Mouse (Mus musculus): ENCODE measurements around the gene Pex3.
"Not testable (repeated sequence)": the region's sequence is repeated elsewhere in the genome, so short reads cannot be mapped to it uniquely, and the experiment has no call there.

The Pex3 gene

DNA sequence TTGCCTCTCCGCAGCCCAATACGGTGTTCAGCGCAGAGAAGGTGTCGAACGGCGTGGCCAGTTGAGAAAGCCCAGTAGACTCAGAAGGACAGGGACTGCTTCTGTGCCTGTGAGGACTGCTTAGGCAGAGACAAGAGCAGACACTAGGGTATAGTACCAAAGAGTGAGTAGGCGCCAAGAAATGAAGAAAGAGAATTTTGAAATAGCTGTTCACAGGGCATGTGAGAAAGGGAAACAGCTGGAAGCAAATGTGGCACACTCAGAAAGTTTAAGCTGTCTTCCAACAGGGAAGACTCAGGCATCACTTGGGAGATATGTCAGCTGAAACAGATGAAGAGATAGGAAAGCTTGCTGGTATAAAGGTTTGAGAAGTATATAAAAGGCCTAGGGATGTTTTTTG lies 16.2 kb downstream of the Pex3 start:
- DNase-seq (ENCODE audit: low read depth, low spot score): no peak

DNA sequence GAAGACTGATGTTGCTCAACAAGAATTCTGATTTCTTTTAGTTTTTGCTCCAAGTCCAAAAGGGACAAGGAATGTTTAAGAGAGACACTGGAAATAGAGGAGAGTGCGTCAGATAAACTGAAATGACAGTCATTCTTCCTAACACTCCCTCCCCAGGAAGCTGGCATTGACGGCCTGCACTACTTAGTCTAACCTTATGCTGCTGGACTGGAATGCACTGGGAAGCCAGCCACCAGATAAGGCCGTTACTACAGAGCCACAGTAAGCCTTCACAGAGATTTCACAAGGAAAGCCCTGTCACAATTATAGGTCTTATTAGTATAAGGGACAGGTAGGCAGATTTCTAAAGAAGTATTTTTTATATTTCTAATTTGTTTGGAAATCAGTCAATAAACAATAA lies 18.2 kb downstream of the Pex3 start:
- no peak for DNase-seq (ENCODE audit: low read depth, low spot score)

DNA sequence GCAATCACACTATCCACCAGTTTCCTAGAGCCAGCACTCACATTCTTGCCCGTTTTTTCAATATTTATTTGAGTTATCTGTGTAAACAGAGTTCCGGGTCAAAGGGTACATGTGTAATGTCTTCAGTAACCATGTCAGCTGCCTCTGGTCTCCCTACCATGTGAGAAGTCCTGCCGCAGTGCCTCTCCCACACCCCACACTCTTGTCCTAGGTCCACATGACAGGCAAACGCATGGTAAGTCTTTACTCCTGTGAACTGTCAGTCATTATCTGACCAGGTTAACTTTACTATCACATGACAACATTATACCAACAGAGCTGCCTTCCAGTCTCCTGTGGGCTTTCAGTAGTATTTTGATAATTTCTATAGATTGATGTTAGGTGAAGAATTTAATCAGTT lies 24.8 kb downstream of the Pex3 start:
- no peak for DNase-seq (ENCODE audit: low read depth, low spot score)

DNA sequence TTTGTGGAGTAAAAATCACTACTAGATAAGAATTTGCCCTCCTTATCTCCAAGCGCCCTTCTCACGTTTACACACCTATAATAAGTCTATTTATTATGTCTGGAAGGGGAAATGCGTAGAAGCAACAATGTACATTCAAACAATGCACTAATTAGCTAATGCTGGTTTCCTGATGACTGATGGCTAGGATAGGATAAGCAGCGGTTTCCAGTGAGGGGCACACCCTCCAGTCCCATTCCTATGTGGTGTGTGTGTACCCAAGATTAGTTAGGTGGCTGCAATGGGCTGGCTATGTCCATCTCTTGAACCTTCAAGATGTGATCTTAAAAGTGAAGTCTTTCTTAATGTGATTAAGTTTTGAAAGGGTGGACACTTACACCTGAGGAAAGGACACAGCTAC lies 31.1 kb downstream of the Pex3 start:
- DNase-seq (ENCODE audit: low read depth, low spot score): no peak

DNA sequence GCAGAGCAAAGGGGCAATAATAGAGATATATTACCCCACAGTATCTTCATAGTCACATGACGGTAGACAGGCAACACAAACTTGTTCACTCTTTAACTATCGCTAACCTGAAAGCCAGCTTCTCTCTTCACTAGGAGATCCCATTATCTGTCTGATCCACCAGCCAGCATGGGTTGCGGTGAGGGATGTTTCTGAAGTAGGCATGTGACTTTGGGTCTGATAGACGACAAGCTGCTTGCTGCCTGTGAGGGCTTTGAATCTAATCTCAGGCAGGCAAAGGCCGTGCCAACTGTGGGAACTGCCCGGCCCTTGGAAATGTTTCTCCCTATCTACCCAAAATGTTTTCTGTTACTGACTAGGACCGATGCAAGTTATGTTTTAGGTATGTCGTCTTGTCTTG lies 50.6 kb downstream of the Pex3 start:
- DNase-seq (ENCODE audit: low read depth, low spot score): no peak

DNA sequence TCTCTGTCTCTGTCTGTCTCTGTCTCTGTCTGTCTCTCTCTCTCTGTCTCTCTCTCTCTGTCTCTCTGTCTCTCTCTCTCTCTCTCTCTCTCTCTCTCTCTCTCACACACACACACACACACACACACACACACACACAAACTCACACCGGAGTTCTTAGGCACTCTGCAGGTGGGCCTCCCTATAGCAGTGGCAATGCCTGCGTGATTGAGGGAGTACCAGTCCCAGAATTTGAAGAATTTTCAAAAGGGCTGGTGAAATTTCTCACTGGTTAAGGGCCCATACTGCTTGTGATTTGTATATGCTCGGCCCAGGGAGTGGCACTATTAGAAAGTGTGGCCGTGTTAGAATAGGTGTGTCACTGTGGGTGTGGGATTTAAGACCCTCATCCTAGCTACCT lies 51.4 kb downstream of the Pex3 start:
- not testable (repeated sequence) for DNase-seq (ENCODE audit: low read depth, low spot score)

DNA sequence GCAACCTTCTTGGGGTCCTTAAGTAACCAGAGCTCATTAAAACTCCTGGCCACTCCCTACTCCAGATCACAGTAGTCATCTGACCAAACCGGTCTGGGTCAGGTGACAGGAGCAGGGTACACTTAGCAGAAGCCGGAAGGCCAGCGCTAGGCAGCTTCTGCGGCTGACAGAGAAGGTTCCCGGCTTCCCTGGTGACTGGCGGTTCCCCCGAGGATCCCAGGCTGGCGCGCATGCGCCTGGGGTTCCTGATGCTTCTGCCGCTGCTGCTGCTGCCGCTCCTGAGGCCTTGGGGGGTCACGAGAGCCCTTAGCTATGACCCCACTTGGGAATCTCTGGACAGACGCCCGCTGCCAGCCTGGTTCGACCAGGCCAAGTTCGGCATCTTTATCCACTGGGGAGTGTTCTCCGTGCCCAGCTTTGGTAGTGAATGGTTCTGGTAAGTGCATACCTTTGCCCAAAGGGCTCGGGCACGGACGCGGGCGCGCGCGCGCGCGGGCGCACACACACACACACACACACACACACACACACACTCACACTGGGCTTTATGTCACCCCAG lies 51.9 kb downstream of the Pex3 start:
- DNase-seq (ENCODE audit: low read depth, low spot score): peak; percentile 80

DNA sequence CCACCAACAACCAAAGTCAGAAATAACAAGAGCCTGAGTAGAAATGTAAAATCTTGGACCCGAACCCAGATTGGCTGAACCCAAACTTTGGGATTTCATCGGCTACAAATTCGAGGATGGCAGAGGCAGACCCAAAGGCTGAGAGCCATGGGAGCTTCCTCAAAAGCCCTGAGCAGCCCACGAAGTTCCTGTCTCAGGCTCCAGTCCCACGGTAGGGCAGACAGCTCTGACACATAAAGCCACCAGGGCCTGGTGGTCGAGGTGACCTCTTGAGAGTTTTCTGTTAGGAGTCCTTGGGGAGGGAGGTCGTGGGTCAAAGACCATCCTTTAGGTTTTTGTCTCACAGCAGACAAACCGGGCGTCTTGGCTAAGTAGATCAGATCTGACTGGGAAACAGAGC lies 52.5 kb downstream of the Pex3 start:
- peak; percentile 7 for DNase-seq (ENCODE audit: low read depth, low spot score)

DNA sequence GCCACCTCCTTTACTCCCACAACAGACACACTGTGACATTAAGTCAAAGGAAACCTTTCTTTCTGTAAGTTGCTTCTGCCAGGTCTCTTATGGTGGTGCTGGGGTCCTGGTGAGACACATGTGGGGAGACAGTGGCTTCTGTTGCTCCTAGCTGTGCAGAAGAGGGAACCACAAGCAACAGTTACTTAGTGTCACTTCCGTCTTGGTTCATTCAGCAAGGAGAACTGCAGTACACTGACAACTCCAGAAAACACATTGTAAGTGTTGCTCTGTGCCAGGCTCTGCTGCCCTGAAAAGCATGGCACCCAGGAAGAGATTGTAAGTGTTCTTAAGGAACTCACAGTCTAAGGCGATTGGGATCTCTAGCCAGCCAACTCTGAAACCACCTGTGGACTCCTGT lies 53.6 kb downstream of the Pex3 start, which contains the start of gene Fuca2:
TSS of gene Fuca2 (plus strand) at position 210 of the 400 bp plus-strand sequence.
- DNase-seq (ENCODE audit: low read depth, low spot score): no peak

DNA sequence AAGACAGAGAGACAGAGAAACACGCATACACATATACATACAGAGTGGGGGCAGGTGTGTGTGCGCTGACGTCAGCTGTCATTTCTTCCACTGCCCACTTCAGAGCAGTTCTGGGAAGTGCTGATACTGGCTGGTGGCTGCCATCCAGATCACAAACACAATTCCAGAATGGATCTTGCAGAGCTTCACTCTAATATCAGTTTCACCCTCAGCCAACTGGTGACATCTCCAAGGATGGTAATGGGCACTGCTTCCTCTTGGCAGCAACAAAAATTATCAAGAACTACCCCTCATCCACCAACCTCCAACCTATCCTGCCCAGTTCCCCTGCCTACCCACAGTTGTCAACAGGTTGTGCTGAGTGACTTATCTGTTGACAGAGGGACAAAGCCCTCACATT lies 56.6 kb downstream of the Pex3 start:
- DNase-seq (ENCODE audit: low read depth, low spot score): no peak

DNA sequence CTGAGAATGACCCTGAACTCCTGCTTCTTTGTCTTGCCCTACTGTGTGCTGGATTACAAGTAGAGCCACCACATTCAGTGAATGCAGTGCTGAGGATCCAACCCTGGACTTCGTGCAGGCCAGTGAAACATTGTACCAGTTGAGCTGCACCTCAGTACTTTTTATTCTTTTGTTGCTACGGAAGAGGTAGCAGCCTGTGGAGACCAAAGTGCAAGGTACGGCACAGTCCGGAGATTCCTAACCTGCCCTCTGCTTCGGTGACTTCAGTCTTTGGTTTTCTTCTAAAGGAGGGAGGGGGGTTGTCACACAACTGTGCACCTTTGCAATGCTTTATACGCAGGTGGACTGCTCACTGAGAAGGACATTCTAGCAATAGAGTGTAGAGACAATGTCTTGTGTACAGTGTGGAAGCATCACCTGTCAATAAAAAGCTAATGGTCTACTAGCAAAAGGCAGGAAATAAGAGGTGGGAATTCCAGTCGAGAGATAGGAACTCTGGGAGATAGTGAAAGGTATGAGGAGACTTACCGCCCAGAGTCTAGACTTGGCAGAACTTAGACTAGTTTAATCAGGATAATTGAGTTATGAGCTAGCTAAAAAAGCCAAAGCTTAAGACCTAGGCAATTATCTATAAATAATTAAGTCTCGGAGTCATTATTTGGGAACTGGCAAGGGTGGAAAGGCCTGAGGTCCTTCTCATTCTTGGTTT lies 58.8 kb downstream of the Pex3 start:
- DNase-seq (ENCODE audit: low read depth, low spot score): no peak

DNA sequence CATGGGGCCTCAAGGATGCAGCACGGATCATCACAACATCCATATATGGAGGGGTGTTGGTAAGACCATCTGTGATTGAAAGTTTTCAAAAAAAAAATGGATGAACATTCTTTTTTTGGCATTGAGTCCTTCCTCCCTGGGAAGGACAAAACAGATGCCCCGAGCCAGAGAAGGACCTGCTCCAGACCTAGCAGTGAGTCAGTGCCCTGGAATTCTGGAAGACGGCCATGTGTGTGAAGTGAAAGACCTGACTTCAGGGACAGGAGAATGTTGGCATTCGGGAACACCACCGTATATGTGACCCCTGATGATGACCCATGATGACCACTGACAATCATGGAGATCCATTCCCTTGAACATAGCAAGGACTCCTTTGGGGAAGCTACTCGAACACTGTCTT lies 63.3 kb downstream of the Pex3 start:
- DNase-seq (ENCODE audit: low read depth, low spot score): no peak

DNA sequence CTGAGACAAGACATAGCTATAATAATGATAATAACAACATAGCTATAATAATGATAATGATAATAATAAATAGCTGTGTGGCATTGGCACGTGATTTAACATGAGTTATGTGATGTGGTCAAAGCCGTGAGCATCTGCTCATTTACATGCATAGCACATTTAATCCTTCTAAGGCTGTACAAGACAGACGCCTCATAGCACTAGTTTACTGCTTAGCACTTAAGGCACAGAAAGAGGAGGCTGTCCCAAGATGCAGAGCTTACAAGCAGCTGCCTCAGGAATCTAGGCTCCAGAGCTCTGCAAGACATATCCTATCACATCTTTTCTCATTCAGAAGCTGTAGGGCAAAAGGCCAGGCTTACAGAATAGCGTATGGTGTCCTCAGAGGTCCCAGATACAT lies 67.0 kb downstream of the Pex3 start:
- DNase-seq (ENCODE audit: low read depth, low spot score): no peak

DNA sequence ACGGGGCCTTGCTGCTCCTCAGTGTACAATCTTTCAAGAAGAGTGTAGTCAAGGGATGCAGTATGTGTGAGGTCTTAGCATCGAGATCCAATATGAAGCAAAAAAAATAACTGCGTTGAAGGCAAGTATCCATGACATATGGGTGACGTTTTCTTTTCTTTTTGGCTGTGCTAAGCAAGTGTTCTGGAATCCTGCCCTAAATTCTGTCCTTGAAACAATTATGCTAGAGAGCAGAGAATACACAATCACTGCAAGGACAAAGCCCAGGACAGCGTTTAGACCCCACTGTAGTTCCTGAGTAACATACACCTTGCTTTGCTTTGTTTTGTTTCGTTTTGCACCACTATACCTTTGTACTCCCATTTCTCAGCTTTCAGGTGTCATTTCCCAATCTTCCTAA lies 73.6 kb downstream of the Pex3 start:
- no peak for DNase-seq (ENCODE audit: low read depth, low spot score)

DNA sequence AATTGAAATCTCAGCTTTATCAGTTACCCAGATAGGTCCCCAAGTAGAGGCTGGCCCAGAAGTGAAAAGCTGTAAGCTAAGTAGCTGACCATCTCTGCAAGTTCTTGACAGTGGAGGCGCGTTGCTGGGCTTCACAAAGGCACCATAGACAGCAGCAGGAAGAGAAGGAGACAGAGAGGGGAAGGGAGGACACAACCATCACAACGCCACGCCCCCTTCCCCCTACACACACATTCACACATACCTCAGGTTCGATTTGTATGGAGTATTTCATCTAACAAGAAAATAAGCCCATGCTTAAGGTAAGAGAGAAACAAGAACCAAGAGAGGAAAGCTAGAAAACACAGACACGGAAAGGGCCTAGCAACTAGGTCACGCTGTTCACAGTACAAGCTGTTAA lies 77.8 kb downstream of the Pex3 start:
- DNase-seq (ENCODE audit: low read depth, low spot score): peak; percentile 18

DNA sequence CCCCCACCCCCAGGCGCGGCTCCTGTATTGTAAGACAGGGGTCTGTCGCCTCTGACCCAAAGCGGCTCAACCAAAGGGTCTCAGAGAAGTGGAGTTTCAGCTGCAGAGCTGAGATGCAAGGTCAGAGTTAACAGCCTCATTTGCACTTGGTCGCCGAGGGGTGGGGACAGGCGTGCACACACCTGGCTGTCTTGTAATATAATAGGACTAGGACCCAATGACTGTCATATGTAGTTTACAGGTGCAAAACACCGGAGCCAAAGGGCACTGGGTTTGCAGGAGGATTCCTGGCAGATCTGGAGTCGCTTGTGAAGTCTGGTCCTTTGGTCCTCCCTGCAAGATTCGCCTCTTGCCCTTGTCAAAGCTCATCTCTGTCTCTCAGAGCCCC lies 78.4 kb downstream of the Pex3 start:
- DNase-seq (ENCODE audit: low read depth, low spot score): peak; percentile 40

Measured in ES-CJ7 (cell line).